Mouse (Mus musculus): ENCODE measurements around the gene Kcnmb4. TPM values are rescaled to one million over a fixed set of nuclear protein-coding genes. Genes with fewer than 3 reads are reported as not detected.
A peak's percentile ranks its signal among the peaks of the same experiment; 100 is the strongest.

Gene Kcnmb4
- polyA plus RNA-seq (2015; fragmentation: Nextera tagmentation; extraction: Ambion mirVana): 1.5 and 1.9 TPM in 2 replicates

DNA sequence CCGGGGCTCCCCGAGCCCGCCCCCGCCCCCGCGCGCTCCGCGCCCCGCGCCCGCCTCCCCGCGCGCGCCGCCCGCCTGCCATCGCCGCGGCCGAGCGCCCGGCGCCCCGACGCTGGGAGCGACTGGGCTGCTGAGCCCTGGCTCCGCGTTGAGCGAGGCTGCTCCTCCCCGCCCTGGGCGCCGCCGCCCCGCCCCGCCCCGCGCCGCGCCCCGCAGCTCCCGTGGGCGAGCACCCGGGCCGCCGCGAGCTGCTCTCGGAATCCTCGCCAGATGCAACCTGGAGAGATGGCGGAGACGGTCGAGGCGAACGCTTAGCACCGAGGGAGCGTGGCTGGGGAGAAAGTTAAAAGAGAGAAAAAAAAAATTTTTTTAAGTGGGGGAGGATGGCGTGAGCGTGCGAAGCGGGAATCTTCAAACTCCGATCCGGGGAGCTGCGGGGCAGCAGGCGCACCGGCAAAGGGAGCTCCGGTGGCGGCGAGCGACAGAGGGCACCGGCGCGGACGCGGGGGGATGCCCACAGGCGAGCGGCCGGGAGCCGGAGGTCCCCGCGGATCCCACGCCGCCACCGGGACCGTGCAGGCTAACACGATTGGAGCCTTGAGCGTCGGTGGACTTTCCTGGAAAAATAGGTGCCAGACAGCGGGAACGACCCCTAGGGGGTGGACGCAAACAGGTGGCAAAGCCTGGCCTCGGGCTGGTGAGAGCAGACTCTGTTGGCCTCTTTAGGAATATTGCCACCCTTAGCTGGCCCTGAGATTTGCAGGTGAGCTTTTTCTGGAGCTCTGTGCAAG is at the start of gene Kcnmb4:
Kcnmb4 (minus strand) TSS at position 120 of the 791 bp plus-strand sequence.
- peak within 1 kb of the TSS; percentile 78 for H3K4me3 ChIP-seq (replicated peaks; ENCODE audit: low read depth, low read length)
- H3K27ac ChIP-seq: no peak within 1 kb of the TSS
- H3K27me3 ChIP-seq (ENCODE audit: insufficient read depth, low read length): no peaks in the 10 kb centered on the region; the same call in 1 of the 2 replicates
- no peaks in the 10 kb centered on the region for H3K36me3 ChIP-seq (ENCODE audit: insufficient read depth, low read length)
- WGBS: under 1% methylated on average over 73 of the region's 92 CpGs
- peak within 1 kb of the TSS; percentile 70 for H3K9ac ChIP-seq (ENCODE audit: low read depth, low read length)
- DNase-seq (ENCODE audit: low spot score): peak; percentile 61
- peaks cover 6% of the 10 kb centered on the region; the same call in 1 of the 2 replicates for H3K4me1 ChIP-seq (replicated peaks; ENCODE audit: insufficient read depth, low read length)
- no peaks in the 10 kb centered on the region for H3K9me3 ChIP-seq (replicated peaks; ENCODE audit: low read length)
- peak; percentile 73 for ATAC-seq (replicated peaks; ENCODE audit: low FRiP score, low read depth)
- H3K4me2 ChIP-seq (ENCODE audit: low read length): peak within 1 kb of the TSS; percentile 97
- peak; percentile 47 for TF ChIP-seq CTCF (IDR thresholded peaks at IDR 0.05; ENCODE audit: low read depth)

DNA sequence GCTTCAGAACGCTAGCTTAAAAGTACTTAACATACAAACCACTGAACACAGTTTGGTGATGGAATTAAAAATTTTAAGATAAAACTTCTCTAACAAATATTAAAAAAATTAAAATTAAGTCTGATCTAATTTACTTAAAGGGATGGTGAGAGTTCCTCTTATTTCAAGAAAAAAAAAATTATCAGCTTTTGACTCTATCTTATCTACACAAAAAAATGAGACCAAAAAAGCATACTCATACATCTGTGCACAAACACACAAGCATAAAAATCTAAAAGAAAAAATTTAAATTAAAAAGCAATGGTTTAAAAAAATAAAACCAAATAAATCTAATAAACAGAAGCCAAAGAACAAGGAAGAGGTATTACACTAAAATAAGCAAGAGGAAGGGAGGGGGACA is 45.9 kb upstream of the Kcnmb4 start:
- no peaks in the 10 kb centered on the region for H3K36me3 ChIP-seq (ENCODE audit: insufficient read depth, low read length)
- no peak for DNase-seq (ENCODE audit: low spot score)
- no peaks in the 10 kb centered on the region for H3K9me3 ChIP-seq (replicated peaks; ENCODE audit: low read length)
- WGBS: 79% methylated on average over 1 of the region's 1 CpGs
- H3K4me2 ChIP-seq (ENCODE audit: low read length): no peak overlapping the region
- H3K4me3 ChIP-seq (replicated peaks; ENCODE audit: low read depth, low read length): no peak overlapping the region
- no peak overlapping the region for H3K9ac ChIP-seq (ENCODE audit: low read depth, low read length)
- no peak for TF ChIP-seq CTCF (IDR thresholded peaks at IDR 0.05; ENCODE audit: low read depth)
- no peak for ATAC-seq (replicated peaks; ENCODE audit: low FRiP score, low read depth)
- H3K27me3 ChIP-seq (ENCODE audit: insufficient read depth, low read length): no peaks in the 10 kb centered on the region
- H3K4me1 ChIP-seq (replicated peaks; ENCODE audit: insufficient read depth, low read length): no peaks in the 10 kb centered on the region
- H3K27ac ChIP-seq: no peak overlapping the region

- Histone ChIP-seq H3K4me1 (replicated peaks; ENCODE audit: insufficient read depth, low read length) (no peaks in the 10 kb centered on the region), H3K36me3 (ENCODE audit: insufficient read depth, low read length) (no peaks in the 10 kb centered on the region), H3K4me2 (ENCODE audit: low read length) (no peak overlapping the region), H3K9me3 (replicated peaks; ENCODE audit: low read length) (no peaks in the 10 kb centered on the region), H3K27ac (no peak overlapping the region), H3K4me3 (replicated peaks; ENCODE audit: low read depth, low read length) (no peak overlapping the region), H3K27me3 (ENCODE audit: insufficient read depth, low read length) (no peaks in the 10 kb centered on the region), H3K9ac (ENCODE audit: low read depth, low read length) (no peak overlapping the region)
- WGBS: 96% methylated on average over 6 of the region's 6 CpGs
- no peak for ATAC-seq (replicated peaks; ENCODE audit: low FRiP score, low read depth)
- no peak for TF ChIP-seq CTCF (IDR thresholded peaks at IDR 0.05; ENCODE audit: low read depth)
- no peak for DNase-seq (ENCODE audit: low spot score)
Observed at GRCm38 (mm10) chr10:116515590-116515989, 41.9 kb upstream of the Kcnmb4 start.

- DNase-seq (ENCODE audit: low spot score) (no peak), ATAC-seq (replicated peaks; ENCODE audit: low FRiP score, low read depth) (no peak)
- Histone ChIP-seq H3K4me1 (replicated peaks; ENCODE audit: insufficient read depth, low read length) (no peaks in the 10 kb centered on the region), H3K9ac (ENCODE audit: low read depth, low read length) (no peak overlapping the region), H3K4me3 (replicated peaks; ENCODE audit: low read depth, low read length) (no peak overlapping the region), H3K36me3 (ENCODE audit: insufficient read depth, low read length) (no peaks in the 10 kb centered on the region), H3K27ac (no peak overlapping the region), H3K9me3 (replicated peaks; ENCODE audit: low read length) (no peaks in the 10 kb centered on the region), H3K27me3 (ENCODE audit: insufficient read depth, low read length) (no peaks in the 10 kb centered on the region), H3K4me2 (ENCODE audit: low read length) (no peak overlapping the region)
- TF ChIP-seq CTCF (IDR thresholded peaks at IDR 0.05; ENCODE audit: low read depth): no peak
- 92% methylated on average over 4 of the region's 4 CpGs for WGBS
Observed at GRCm38 (mm10) chr10:116515158-116515557, 41.5 kb upstream of the Kcnmb4 start.

DNA sequence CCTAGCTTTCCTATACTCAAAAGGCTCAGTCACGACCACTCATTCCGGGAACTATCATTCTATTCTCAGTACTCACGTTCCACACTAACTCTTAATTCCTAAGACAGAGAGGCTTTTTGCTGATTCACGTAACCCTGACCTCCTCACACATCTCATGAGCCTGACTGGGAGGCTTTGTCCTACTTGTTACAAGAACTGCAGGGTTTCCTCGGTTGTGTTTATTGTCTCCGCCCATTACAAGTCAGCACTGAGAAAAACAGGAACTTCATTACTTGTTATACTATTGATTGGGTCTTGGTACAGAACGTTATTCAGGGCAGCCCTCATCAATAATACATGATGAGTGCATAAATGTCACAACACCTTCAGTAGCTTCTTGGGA is 39.6 kb upstream of the Kcnmb4 start:
- WGBS: 81% methylated on average over 7 of the region's 7 CpGs
- H3K27me3 ChIP-seq (ENCODE audit: insufficient read depth, low read length): no peaks in the 10 kb centered on the region
- no peak for ATAC-seq (replicated peaks; ENCODE audit: low FRiP score, low read depth)
- H3K4me1 ChIP-seq (replicated peaks; ENCODE audit: insufficient read depth, low read length): no peaks in the 10 kb centered on the region
- no peak overlapping the region for H3K4me3 ChIP-seq (replicated peaks; ENCODE audit: low read depth, low read length)
- no peak overlapping the region for H3K4me2 ChIP-seq (ENCODE audit: low read length)
- H3K9me3 ChIP-seq (replicated peaks; ENCODE audit: low read length): no peaks in the 10 kb centered on the region
- no peak overlapping the region for H3K27ac ChIP-seq
- TF ChIP-seq CTCF (IDR thresholded peaks at IDR 0.05; ENCODE audit: low read depth): no peak
- H3K36me3 ChIP-seq (ENCODE audit: insufficient read depth, low read length): no peaks in the 10 kb centered on the region
- no peak for DNase-seq (ENCODE audit: low spot score)
- no peak overlapping the region for H3K9ac ChIP-seq (ENCODE audit: low read depth, low read length)

DNA sequence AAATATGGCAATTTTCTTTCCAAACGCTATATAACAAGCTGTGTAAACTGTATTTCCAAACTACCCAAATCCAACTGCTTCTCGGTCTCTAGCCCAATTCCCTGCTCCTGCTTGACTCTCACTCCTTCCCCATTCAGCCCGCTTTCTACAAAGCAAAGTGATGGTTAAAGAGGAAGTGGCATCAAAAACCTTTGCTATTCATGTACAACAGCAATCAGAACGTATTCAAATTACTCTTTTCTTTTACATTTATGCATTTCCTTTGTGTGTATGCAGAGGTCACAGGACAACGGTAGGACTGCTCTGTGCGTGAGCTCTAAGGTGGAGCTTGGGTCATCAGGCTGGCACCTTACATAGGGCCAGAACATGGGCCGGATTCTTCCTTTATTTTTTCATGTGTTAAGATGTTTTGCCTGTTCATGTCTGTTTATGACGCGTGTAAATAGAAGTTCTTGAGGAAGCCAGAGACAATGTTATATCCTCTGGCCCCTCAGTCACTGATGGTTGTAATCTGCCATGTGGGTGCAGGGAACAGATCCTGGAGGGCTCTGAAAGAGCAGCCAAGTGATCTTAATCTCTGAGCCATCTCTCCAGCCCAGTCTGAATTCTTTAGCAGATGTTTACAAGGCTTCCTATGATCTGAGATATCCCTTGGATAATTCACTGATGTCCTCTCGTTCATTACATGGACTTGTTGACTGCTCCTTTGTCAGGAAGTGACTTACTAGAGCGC is 39.0 kb upstream of the Kcnmb4 start:
- H3K4me1 ChIP-seq (replicated peaks; ENCODE audit: insufficient read depth, low read length): no peaks in the 10 kb centered on the region
- no peak for DNase-seq (ENCODE audit: low spot score)
- H3K9me3 ChIP-seq (replicated peaks; ENCODE audit: low read length): no peaks in the 10 kb centered on the region
- no peak overlapping the region for H3K9ac ChIP-seq (ENCODE audit: low read depth, low read length)
- H3K4me2 ChIP-seq (ENCODE audit: low read length): no peak overlapping the region
- 89% methylated on average over 11 of the region's 11 CpGs for WGBS
- no peaks in the 10 kb centered on the region for H3K36me3 ChIP-seq (ENCODE audit: insufficient read depth, low read length)
- no peak overlapping the region for H3K27ac ChIP-seq
- H3K4me3 ChIP-seq (replicated peaks; ENCODE audit: low read depth, low read length): no peak overlapping the region
- no peaks in the 10 kb centered on the region for H3K27me3 ChIP-seq (ENCODE audit: insufficient read depth, low read length)
- no peak for ATAC-seq (replicated peaks; ENCODE audit: low FRiP score, low read depth)
- no peak for TF ChIP-seq CTCF (IDR thresholded peaks at IDR 0.05; ENCODE audit: low read depth)
